Mouse (Mus musculus): ENCODE results near the gene Alk.

GRCm38 (mm10) chr17:71944020-71944419 is 660.4 kb downstream of the Alk start:
- TF ChIP-seq CTCF (IDR thresholded peaks at IDR 0.05; ENCODE audit: low read depth) (no peak), EP300 (IDR thresholded peaks at IDR 0.05; ENCODE audit: low read depth) (no peak)

Measured in liver, postnatal 0 days (tissue).